Mouse (Mus musculus) hindbrain, embryonic 14.5 days (tissue): ENCODE measurements at regions not wholly inside any gene's neighbourhood (a gene's known extent, or its start where the extent isn't known, plus 50 kb on each side); places are given as distances from the start of the nearest gene placed in this dataset.

ENCODE experiments used
- ATAC-seq: fragments of 200-750 bp; cut with Nextera tagmentation; 2 replicates; pipeline ENCODE4 v1.8.0; 2017; ENCODE audit warnings: moderate number of reproducible peaks, mild to moderate bottlenecking, moderate TSS enrichment, moderate library complexity; ENCODE audit not compliant: low FRiP score
- DNase-seq: peaks from one replicate; pipeline ENCODE4 v3.0.0-alpha.2; 2015; ENCODE audit warnings: low spot score
- H3K27ac ChIP-seq: fragments of 300-500 bp; sonication (generic); 2 replicates; pipeline ENCODE4 v1.5.1; 2014; ENCODE audit warnings: mild to moderate bottlenecking, moderate library complexity
- H3K27me3 ChIP-seq: fragments of 300-500 bp; sonication (generic); 2 replicates; pipeline ENCODE4 v1.6.1; 2014; ENCODE audit warnings: mild to moderate bottlenecking, low read length, mixed read lengths; ENCODE audit not compliant: control insufficient read depth, insufficient read depth
- H3K36me3 ChIP-seq: fragments of 300-500 bp; sonication (generic); replicated peaks from 2 replicates; pipeline ENCODE4 v1.6.1; 2014; ENCODE audit not compliant: control insufficient read depth, insufficient read depth
- H3K4me1 ChIP-seq: fragments of 300-500 bp; sonication (generic); replicated peaks from 2 replicates; pipeline ENCODE4 v1.6.1; 2014; ENCODE audit warnings: antibody characterized with exemption, low read length, mixed read lengths; ENCODE audit not compliant: control insufficient read depth, insufficient read depth
- H3K4me2 ChIP-seq: fragments of 300-500 bp; sonication (generic); replicated peaks from 2 replicates; pipeline ENCODE4 v1.6.1; 2014; ENCODE audit warnings: mild to moderate bottlenecking, moderate library complexity
- H3K4me3 ChIP-seq: fragments of 300-500 bp; sonication (generic); replicated peaks from 2 replicates; pipeline ENCODE4 v1.5.1; 2014; ENCODE audit warnings: mild to moderate bottlenecking, low read length
- H3K9ac ChIP-seq: fragments of 300-500 bp; sonication (generic); 2 replicates; pipeline ENCODE4 v1.6.1; 2014
- H3K9me3 ChIP-seq: fragments of 300-500 bp; sonication (generic); 2 replicates; pipeline ENCODE4 v1.6.1; 2016; ENCODE audit warnings: low read length; ENCODE audit not compliant: control insufficient read depth
- WGBS: fragments of 180-500 bp; shearing (Covaris S2); extraction: QIAGEN DNeasy Blood & Tissue Kit; methylation state at CpG from one replicate; pipeline ENCODE4 v1.1.7; 2014; 5-methylcytosine and 5-hydroxymethylcytosine counted together

- Histone ChIP-seq H3K4me2 (no peak overlapping the region), H3K4me1 (no peaks in the 10 kb centered on the region), H3K9ac (no peak overlapping the region), H3K27ac (no peak overlapping the region), H3K36me3 (no peaks in the 10 kb centered on the region), H3K27me3 (no peaks in the 10 kb centered on the region), H3K4me3 (no peak overlapping the region), H3K9me3 (no peaks in the 10 kb centered on the region)
- WGBS, result 95% methylated on average over 2 of the region's 2 CpGs
- no peak for DNase-seq
- no peak for ATAC-seq
Measured at GRCm38 (mm10) chr2:48141281-48141680, 672.6 kb upstream of the Acvr2a start.

GRCm38 (mm10) chr2:48154706-48155105 lies 659.2 kb upstream of the Acvr2a start:
- H3K4me2 ChIP-seq, result no peak overlapping the region
- no peak overlapping the region for H3K27ac ChIP-seq
- H3K27me3 ChIP-seq, result no peaks in the 10 kb centered on the region
- H3K9me3 ChIP-seq, result no peaks in the 10 kb centered on the region
- no peak for DNase-seq
- H3K36me3 ChIP-seq, result no peaks in the 10 kb centered on the region
- no peak overlapping the region for H3K9ac ChIP-seq
- WGBS, result 86% methylated on average over 3 of the region's 3 CpGs
- H3K4me1 ChIP-seq, result no peaks in the 10 kb centered on the region
- no peak for ATAC-seq
- no peak overlapping the region for H3K4me3 ChIP-seq

GRCm38 (mm10) chr2:48172626-48173025 lies 641.3 kb upstream of the Acvr2a start:
- no peak overlapping the region for H3K27ac ChIP-seq
- no peaks in the 10 kb centered on the region for H3K36me3 ChIP-seq
- H3K9me3 ChIP-seq, result no peaks in the 10 kb centered on the region
- no peaks in the 10 kb centered on the region for H3K27me3 ChIP-seq
- H3K4me3 ChIP-seq, result no peak overlapping the region
- no peak overlapping the region for H3K9ac ChIP-seq
- no peaks in the 10 kb centered on the region for H3K4me1 ChIP-seq
- no peak overlapping the region for H3K4me2 ChIP-seq
- ATAC-seq, result no peak
- WGBS, result 63% methylated on average over 1 of the region's 1 CpGs
- no peak for DNase-seq

- Histone ChIP-seq H3K9me3 (no peaks in the 10 kb centered on the region), H3K27me3 (no peaks in the 10 kb centered on the region), H3K4me2 (no peak overlapping the region), H3K4me1 (no peaks in the 10 kb centered on the region), H3K4me3 (no peak overlapping the region), H3K36me3 (no peaks in the 10 kb centered on the region), H3K27ac (no peak overlapping the region), H3K9ac (no peak overlapping the region)
- no peak for DNase-seq
- WGBS, result 90% methylated on average over 1 of the region's 1 CpGs
- peak; percentile 27; the same call in 1 of the 2 replicates for ATAC-seq
Measured at GRCm38 (mm10) chr2:48186161-48186560, 627.7 kb upstream of the Acvr2a start.

GRCm38 (mm10) chr2:48186609-48187008 lies 627.3 kb upstream of the Acvr2a start:
- H3K4me2 ChIP-seq, result no peak overlapping the region
- 57% methylated on average over 2 of the region's 2 CpGs for WGBS
- no peak overlapping the region for H3K27ac ChIP-seq
- ATAC-seq, result peak; percentile 77; the same call in 1 of the 2 replicates
- H3K9me3 ChIP-seq, result no peaks in the 10 kb centered on the region
- peak; percentile 67 for DNase-seq
- H3K4me1 ChIP-seq, result no peaks in the 10 kb centered on the region
- no peak overlapping the region for H3K4me3 ChIP-seq
- H3K27me3 ChIP-seq, result no peaks in the 10 kb centered on the region
- H3K36me3 ChIP-seq, result no peaks in the 10 kb centered on the region
- no peak overlapping the region for H3K9ac ChIP-seq

GRCm38 (mm10) chr2:48211804-48212203 lies 602.1 kb upstream of the Acvr2a start:
- WGBS, result 69% methylated on average over 1 of the region's 1 CpGs
- H3K27ac ChIP-seq, result no peak overlapping the region
- H3K4me1 ChIP-seq, result no peaks in the 10 kb centered on the region

GRCm38 (mm10) chr2:48220771-48221170 lies 593.1 kb upstream of the Acvr2a start:
- ATAC-seq, result no peak
- DNase-seq, result no peak
- WGBS, result 86% methylated on average over 3 of the region's 3 CpGs

More at GRCm38 (mm10) chr2:48211804-48212203, 602.1 kb upstream of the Acvr2a start:
- Histone ChIP-seq H3K4me3 (no peak overlapping the region), H3K36me3 (no peaks in the 10 kb centered on the region), H3K9ac (no peak overlapping the region), H3K27me3 (no peaks in the 10 kb centered on the region), H3K4me2 (no peak overlapping the region), H3K9me3 (no peaks in the 10 kb centered on the region)
- no peak for ATAC-seq
- no peak for DNase-seq

GRCm38 (mm10) chr2:48223084-48223799 lies 590.7 kb upstream of the Acvr2a start:
- no peaks in the 10 kb centered on the region for H3K9me3 ChIP-seq
- no peak overlapping the region for H3K27ac ChIP-seq
- no peaks in the 10 kb centered on the region for H3K4me1 ChIP-seq
- no peak overlapping the region for H3K9ac ChIP-seq
- 76% methylated on average over 2 of the region's 2 CpGs for WGBS
- no peak overlapping the region for H3K4me3 ChIP-seq
- ATAC-seq (no peak), DNase-seq (no peak)
- no peak overlapping the region for H3K4me2 ChIP-seq
- no peaks in the 10 kb centered on the region for H3K27me3 ChIP-seq
- H3K36me3 ChIP-seq, result no peaks in the 10 kb centered on the region

More at GRCm38 (mm10) chr2:48220771-48221170, 593.1 kb upstream of the Acvr2a start:
- Histone ChIP-seq H3K9me3 (no peaks in the 10 kb centered on the region), H3K9ac (no peak overlapping the region), H3K4me2 (no peak overlapping the region), H3K4me3 (no peak overlapping the region), H3K27ac (no peak overlapping the region), H3K4me1 (no peaks in the 10 kb centered on the region), H3K27me3 (no peaks in the 10 kb centered on the region), H3K36me3 (no peaks in the 10 kb centered on the region)

GRCm38 (mm10) chr2:48250174-48250573 lies 563.7 kb upstream of the Acvr2a start:
- H3K27ac ChIP-seq, result no peak overlapping the region
- 74% methylated on average over 4 of the region's 4 CpGs for WGBS
- DNase-seq (no peak), ATAC-seq (no peak)
- H3K9me3 ChIP-seq, result no peaks in the 10 kb centered on the region
- H3K4me1 ChIP-seq, result no peaks in the 10 kb centered on the region
- H3K4me2 ChIP-seq, result no peak overlapping the region
- H3K36me3 ChIP-seq, result no peaks in the 10 kb centered on the region
- no peak overlapping the region for H3K9ac ChIP-seq
- H3K4me3 ChIP-seq, result no peak overlapping the region
- no peaks in the 10 kb centered on the region for H3K27me3 ChIP-seq

- Histone ChIP-seq H3K9me3 (no peaks in the 10 kb centered on the region), H3K4me2 (no peak overlapping the region), H3K4me3 (no peak overlapping the region), H3K36me3 (no peaks in the 10 kb centered on the region), H3K27me3 (no peaks in the 10 kb centered on the region), H3K9ac (no peak overlapping the region), H3K27ac (no peak overlapping the region), H3K4me1 (no peaks in the 10 kb centered on the region)
- 72% methylated on average over 2 of the region's 2 CpGs for WGBS
- DNase-seq (no peak), ATAC-seq (no peak)
Measured at GRCm38 (mm10) chr2:48260299-48260698, 553.6 kb upstream of the Acvr2a start.
